ENCODE assay signal across 24 mouse cellular contexts in genomic region chr9:105852778-105853065, GRCm38 (mm10). TPM values are rescaled to one million over a fixed set of nuclear protein-coding genes. Genes with fewer than 3 reads are reported as not detected.
"Had no signal": no experiment of that assay in that cellular context is flagged by ENCODE, and none has a peak within 500 bp of the region (broad histone marks: within the 10 kb centered on the region; RNA-seq: fewer than 3 reads in every experiment).

No protein-coding gene starts in this region.

- H3K4me1 ChIP-seq: embryonic facial prominence, embryonic 12.5 days; embryonic facial prominence, embryonic 13.5 days; embryonic facial prominence, embryonic 15.5 days; forebrain, embryonic 10.5 days; forebrain, embryonic 12.5 days; forebrain, embryonic 13.5 days had no signal

- H3K36me3 ChIP-seq: embryonic facial prominence, embryonic 10.5 days; embryonic facial prominence, embryonic 12.5 days; embryonic facial prominence, embryonic 13.5 days; embryonic facial prominence, embryonic 15.5 days; forebrain, embryonic 10.5 days; forebrain, embryonic 12.5 days; forebrain, embryonic 15.5 days had no signal

- H3K27ac ChIP-seq: embryonic facial prominence, embryonic 10.5 days; embryonic facial prominence, embryonic 12.5 days; embryonic facial prominence, embryonic 13.5 days; embryonic facial prominence, embryonic 15.5 days; forebrain, embryonic 10.5 days; forebrain, embryonic 12.5 days; forebrain, embryonic 13.5 days; forebrain, embryonic 15.5 days; gastrocnemius, adult 2 months; heart, adult 2 months had no signal

- H3K27me3 ChIP-seq: embryonic facial prominence, embryonic 12.5 days; embryonic facial prominence, embryonic 13.5 days; embryonic facial prominence, embryonic 15.5 days; forebrain, embryonic 12.5 days; forebrain, embryonic 13.5 days; forebrain, embryonic 15.5 days had no signal

- H3K4me3 ChIP-seq: embryonic facial prominence, embryonic 10.5 days; embryonic facial prominence, embryonic 12.5 days; embryonic facial prominence, embryonic 13.5 days; embryonic facial prominence, embryonic 15.5 days; erythroblast, embryonic 14.5 days; forebrain, embryonic 10.5 days; forebrain, embryonic 12.5 days; forebrain, embryonic 13.5 days; forebrain, embryonic 15.5 days; gastrocnemius, adult 2 months; heart, adult 2 months had no signal

- H3K9me3 ChIP-seq: embryonic facial prominence, embryonic 10.5 days; embryonic facial prominence, embryonic 12.5 days; embryonic facial prominence, embryonic 13.5 days; embryonic facial prominence, embryonic 15.5 days; forebrain, embryonic 10.5 days; forebrain, embryonic 12.5 days; forebrain, embryonic 13.5 days; forebrain, embryonic 15.5 days had no signal

- DNase-seq: cerebellum, adult 9-10 months; cerebellum, adult 9-11 months; cerebellum, postnatal 10 days; cerebellum, postnatal 14 days; cerebellum, postnatal 25 days; cerebellum, postnatal 36 days; embryo, embryonic 11 days; forebrain, postnatal 0 days; gastrocnemius, postnatal 10 days had no signal

RNA-seq across cellular contexts. Expression of gene Col6a6, which starts 24.8 kb away (rescaled TPM):
- total RNA-seq: common myeloid progenitor, adult 5-6 weeks; granulocyte monocyte progenitor cell, adult 5-6 weeks had no signal
- polyA plus RNA-seq: forebrain, embryonic 11.5 days; forebrain, embryonic 14.5 days had no signal
